Mouse (Mus musculus) embryonic facial prominence, embryonic 13.5 days (tissue): Measurements from ENCODE around the gene Nr1d1. TPM values are rescaled to one million over a fixed set of nuclear protein-coding genes. Genes with fewer than 3 reads are reported as not detected.

ENCODE experiments used
- ATAC-seq: fragments of 200-750 bp; cut with Nextera tagmentation; 2 replicates; pipeline ENCODE4 v1.8.0; 2017; ENCODE audit warnings: low read depth; ENCODE audit not compliant: insufficient number of reproducible peaks, insufficient read depth, low FRiP score, low TSS enrichment
- H3K27ac ChIP-seq: fragments of 300-500 bp; sonication (generic); 2 replicates; pipeline ENCODE4 v1.5.1; 2015; ENCODE audit warnings: moderate library complexity, mild to moderate bottlenecking, inconsistent platforms
- H3K27me3 ChIP-seq: fragments of 300-500 bp; sonication (generic); 2 replicates; pipeline ENCODE4 v1.6.1; 2015; ENCODE audit warnings: mild to moderate bottlenecking, inconsistent platforms
- H3K36me3 ChIP-seq: fragments of 300-500 bp; sonication (generic); 2 replicates; pipeline ENCODE4 v1.6.1; 2015; ENCODE audit warnings: mild to moderate bottlenecking, inconsistent platforms
- H3K4me1 ChIP-seq: fragments of 300-500 bp; sonication (generic); 2 replicates; pipeline ENCODE4 v1.6.1; 2015; ENCODE audit warnings: inconsistent platforms
- H3K4me2 ChIP-seq: fragments of 300-500 bp; sonication (generic); 2 replicates; pipeline ENCODE4 v1.6.1; 2015; ENCODE audit warnings: moderate library complexity, mild to moderate bottlenecking, inconsistent platforms
- H3K4me3 ChIP-seq: fragments of 300-500 bp; sonication (generic); 2 replicates; pipeline ENCODE4 v1.5.1; 2015; ENCODE audit warnings: mild to moderate bottlenecking, inconsistent platforms
- H3K9ac ChIP-seq: fragments of 300-500 bp; sonication (generic); 2 replicates; pipeline ENCODE4 v1.6.1; 2015; ENCODE audit warnings: mild to moderate bottlenecking, inconsistent platforms
- H3K9me3 ChIP-seq: fragments of 300-500 bp; sonication (generic); 2 replicates; pipeline ENCODE4 v1.6.1; 2016; ENCODE audit warnings: inconsistent platforms
- WGBS: fragments of 180-500 bp; shearing (Covaris S2); methylation state at CpG from one replicate; pipeline ENCODE4 v1.1.7; 2015; ENCODE audit warnings: mixed read lengths; 5-methylcytosine and 5-hydroxymethylcytosine counted together
- polyA plus RNA-seq: library from polyadenylated mRNA; unstranded; fragments of >200 nt; fragmentation: Nextera tagmentation; extraction: Ambion mirVana; gene quantifications from 2 replicates; pipeline ENCODE4 v1.2.1, GENCODE M21; 2015

The Nr1d1 gene
- polyA plus RNA-seq, 1 experiment from 2014 or later, result 1.5 TPM

GRCm38 (mm10) chr11:98776843-98777590, 1.9 kb upstream of the Nr1d1 start:
- Histone ChIP-seq H3K27me3 (no peaks in the 10 kb centered on the region), H3K4me2 (peak overlapping the region; percentile 86), H3K4me1 (peaks cover 52% of the 10 kb centered on the region), H3K9ac (peak overlapping the region; percentile 55), H3K4me3 (peak overlapping the region; percentile 6; the same call in 1 of the 2 replicates), H3K9me3 (no peaks in the 10 kb centered on the region), H3K27ac (peak overlapping the region; percentile 90), H3K36me3 (no peaks in the 10 kb centered on the region)
- ATAC-seq, result no peak
- WGBS, result 6% methylated on average over 9 of the region's 9 CpGs

DNA sequence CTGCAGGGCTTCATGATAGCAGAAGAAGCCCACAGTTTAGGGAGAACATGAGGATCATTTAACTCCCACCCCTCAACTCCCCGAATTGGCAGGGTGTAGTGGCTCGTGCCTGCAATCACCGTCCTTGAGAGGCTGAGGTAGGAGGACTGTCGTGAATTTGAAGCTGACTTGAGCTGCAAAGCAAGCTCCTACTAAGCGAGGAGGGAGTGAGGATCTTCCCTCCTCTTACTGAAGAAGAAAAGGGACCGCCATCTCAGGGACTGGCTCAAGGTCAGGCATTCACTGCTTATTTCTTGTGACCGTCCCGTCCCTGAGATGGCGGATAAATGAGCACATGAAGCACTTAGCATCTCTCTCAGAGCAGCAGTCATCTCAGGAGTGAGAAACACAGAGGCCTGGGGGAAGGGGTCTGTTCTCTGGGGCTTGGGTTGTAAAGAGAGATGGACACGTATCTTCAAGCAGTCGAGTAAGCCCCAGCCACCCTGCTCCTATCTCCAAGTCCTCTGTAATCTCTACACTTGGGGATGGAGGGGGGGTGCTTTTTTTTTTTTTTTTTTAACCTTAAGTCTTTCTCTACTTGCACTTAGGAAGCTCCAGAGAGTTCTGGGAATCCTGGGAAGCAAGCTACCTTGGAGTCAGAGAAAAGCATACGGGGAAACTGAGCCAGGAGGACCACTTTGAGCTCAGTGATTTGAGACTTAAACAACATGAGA, 1.1 kb upstream of the Nr1d1 start:
- peaks cover 46% of the 10 kb centered on the region for H3K4me1 ChIP-seq
- ATAC-seq, result no peak
- no peak overlapping the region for H3K4me3 ChIP-seq
- peaks cover 2% of the 10 kb centered on the region; the same call in 1 of the 2 replicates for H3K36me3 ChIP-seq
- no peaks in the 10 kb centered on the region for H3K27me3 ChIP-seq
- H3K4me2 ChIP-seq, result peak overlapping the region; percentile 86
- H3K27ac ChIP-seq, result peak overlapping the region; percentile 90
- peak overlapping the region; percentile 55 for H3K9ac ChIP-seq
- H3K9me3 ChIP-seq, result no peaks in the 10 kb centered on the region
- WGBS, result 54% methylated on average over 12 of the region's 12 CpGs

GRCm38 (mm10) chr11:98775348-98776051, 367 bp upstream of the Nr1d1 start:
- peak overlapping the region; percentile 36 for H3K4me3 ChIP-seq
- peak overlapping the region; percentile 64 for H3K9ac ChIP-seq
- WGBS, result 6% methylated on average over 15 of the region's 15 CpGs
- peak; percentile 77 for ATAC-seq
- peak overlapping the region; percentile 86 for H3K4me2 ChIP-seq
- no peaks in the 10 kb centered on the region for H3K9me3 ChIP-seq
- H3K27ac ChIP-seq, result peak overlapping the region; percentile 90
- H3K4me1 ChIP-seq, result peaks cover 46% of the 10 kb centered on the region
- H3K27me3 ChIP-seq, result no peaks in the 10 kb centered on the region
- peaks cover 9% of the 10 kb centered on the region for H3K36me3 ChIP-seq

DNA sequence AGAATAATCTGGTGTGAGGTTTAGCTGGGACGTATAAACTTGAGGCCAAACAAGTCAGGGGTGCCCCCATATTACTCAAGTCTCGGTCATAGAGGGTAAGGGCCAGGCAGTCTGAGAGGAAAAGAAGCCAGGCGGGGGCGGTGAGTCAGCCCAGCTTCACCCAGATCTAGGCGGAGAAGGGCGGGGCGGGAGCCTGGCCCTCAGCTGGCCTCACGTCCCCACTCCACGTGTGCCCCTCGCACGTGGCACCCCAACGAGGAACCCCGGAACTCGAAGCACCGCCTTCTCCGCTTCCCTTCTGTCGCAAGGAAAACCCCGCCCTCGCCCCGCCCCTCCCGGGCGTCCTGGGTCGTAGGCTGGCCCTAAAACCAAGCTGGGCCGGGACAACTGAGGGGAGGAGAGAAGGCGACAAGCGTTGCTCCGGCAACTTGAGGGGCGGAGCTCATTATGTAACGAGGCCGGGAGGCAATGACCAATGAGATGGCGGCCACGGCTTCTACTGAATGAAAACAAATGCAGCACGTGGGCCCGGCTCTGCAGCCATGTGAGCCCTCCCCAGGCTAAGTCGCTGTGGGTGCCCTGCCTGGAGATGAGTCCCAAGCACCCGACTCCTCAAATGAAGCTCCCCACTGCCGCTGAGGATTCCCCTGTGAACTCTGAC, 1.4 kb downstream of the Nr1d1 start:
- peak overlapping the region; percentile 64; the same call in 1 of the 2 replicates for H3K9ac ChIP-seq
- ATAC-seq, result peak; percentile 59
- WGBS, result under 1% methylated on average over 37 of the region's 37 CpGs
- no peaks in the 10 kb centered on the region for H3K9me3 ChIP-seq
- H3K27me3 ChIP-seq, result no peaks in the 10 kb centered on the region
- H3K27ac ChIP-seq, result no peak overlapping the region
- peaks cover 49% of the 10 kb centered on the region for H3K4me1 ChIP-seq
- peak overlapping the region; percentile 36 for H3K4me3 ChIP-seq
- peaks cover 27% of the 10 kb centered on the region for H3K36me3 ChIP-seq
- H3K4me2 ChIP-seq, result peak overlapping the region; percentile 86

- Histone ChIP-seq H3K4me3 (no peak overlapping the region), H3K4me2 (peak overlapping the region; percentile 86), H3K9me3 (no peaks in the 10 kb centered on the region), H3K27me3 (no peaks in the 10 kb centered on the region), H3K9ac (no peak overlapping the region), H3K36me3 (peaks cover 34% of the 10 kb centered on the region), H3K4me1 (peaks cover 60% of the 10 kb centered on the region), H3K27ac (no peak overlapping the region)
- 78% methylated on average over 8 of the region's 8 CpGs for WGBS
- no peak for ATAC-seq
These were observed 2.4 kb downstream of the Nr1d1 start for GRCm38 (mm10) chr11:98772667-98773171.

DNA sequence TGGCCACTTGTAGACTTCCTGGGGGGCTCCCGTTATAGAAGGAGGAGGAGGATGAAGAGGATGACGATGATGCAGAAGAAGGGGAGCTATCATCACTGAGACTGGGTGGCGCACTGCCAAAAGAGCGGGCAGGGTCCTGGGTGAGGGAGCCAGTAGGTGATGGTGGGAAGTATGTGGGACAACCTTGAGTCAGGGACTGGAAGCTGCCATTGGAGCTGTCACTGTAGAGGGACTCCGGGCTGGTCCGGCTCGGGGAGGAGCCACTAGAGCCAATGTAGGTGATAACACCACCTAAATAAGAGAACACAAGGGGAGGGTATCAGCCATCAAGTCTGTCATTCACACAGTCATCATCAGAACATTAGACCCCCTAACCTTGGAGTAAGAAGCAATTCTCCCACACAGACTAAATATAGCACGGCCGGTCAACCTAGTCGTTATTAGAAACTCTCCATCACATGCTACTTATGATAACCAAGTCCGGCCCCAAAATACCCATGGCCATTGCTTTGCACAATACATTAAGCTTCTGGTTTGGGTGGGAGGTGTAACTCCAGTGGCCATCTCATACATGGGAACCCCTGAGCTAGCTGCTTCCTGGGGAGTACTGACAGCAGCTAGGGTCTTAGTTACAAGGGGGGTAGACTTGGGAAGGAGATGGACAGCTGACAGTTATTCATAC, 3.1 kb downstream of the Nr1d1 start:
- Histone ChIP-seq H3K9ac (no peak overlapping the region), H3K27ac (no peak overlapping the region), H3K4me1 (peaks cover 63% of the 10 kb centered on the region)

GRCm38 (mm10) chr11:98771131-98771530, 4.0 kb downstream of the Nr1d1 start:
- H3K4me3 ChIP-seq, result no peak overlapping the region
- H3K36me3 ChIP-seq, result peaks cover 36% of the 10 kb centered on the region
- H3K4me2 ChIP-seq, result no peak overlapping the region
- no peaks in the 10 kb centered on the region for H3K9me3 ChIP-seq
- WGBS, result 93% methylated on average over 18 of the region's 18 CpGs
- no peaks in the 10 kb centered on the region for H3K27me3 ChIP-seq
- ATAC-seq, result no peak
- peaks cover 63% of the 10 kb centered on the region for H3K4me1 ChIP-seq
- no peak overlapping the region for H3K27ac ChIP-seq
- no peak overlapping the region for H3K9ac ChIP-seq

More for the DNA sequence above, 3.1 kb downstream of the Nr1d1 start:
- no peaks in the 10 kb centered on the region for H3K27me3 ChIP-seq
- peaks cover 34% of the 10 kb centered on the region for H3K36me3 ChIP-seq
- H3K9me3 ChIP-seq, result no peaks in the 10 kb centered on the region
- WGBS, result 93% methylated on average over 11 of the region's 11 CpGs
- H3K4me2 ChIP-seq, result no peak overlapping the region
- no peak overlapping the region for H3K4me3 ChIP-seq
- no peak for ATAC-seq

DNA sequence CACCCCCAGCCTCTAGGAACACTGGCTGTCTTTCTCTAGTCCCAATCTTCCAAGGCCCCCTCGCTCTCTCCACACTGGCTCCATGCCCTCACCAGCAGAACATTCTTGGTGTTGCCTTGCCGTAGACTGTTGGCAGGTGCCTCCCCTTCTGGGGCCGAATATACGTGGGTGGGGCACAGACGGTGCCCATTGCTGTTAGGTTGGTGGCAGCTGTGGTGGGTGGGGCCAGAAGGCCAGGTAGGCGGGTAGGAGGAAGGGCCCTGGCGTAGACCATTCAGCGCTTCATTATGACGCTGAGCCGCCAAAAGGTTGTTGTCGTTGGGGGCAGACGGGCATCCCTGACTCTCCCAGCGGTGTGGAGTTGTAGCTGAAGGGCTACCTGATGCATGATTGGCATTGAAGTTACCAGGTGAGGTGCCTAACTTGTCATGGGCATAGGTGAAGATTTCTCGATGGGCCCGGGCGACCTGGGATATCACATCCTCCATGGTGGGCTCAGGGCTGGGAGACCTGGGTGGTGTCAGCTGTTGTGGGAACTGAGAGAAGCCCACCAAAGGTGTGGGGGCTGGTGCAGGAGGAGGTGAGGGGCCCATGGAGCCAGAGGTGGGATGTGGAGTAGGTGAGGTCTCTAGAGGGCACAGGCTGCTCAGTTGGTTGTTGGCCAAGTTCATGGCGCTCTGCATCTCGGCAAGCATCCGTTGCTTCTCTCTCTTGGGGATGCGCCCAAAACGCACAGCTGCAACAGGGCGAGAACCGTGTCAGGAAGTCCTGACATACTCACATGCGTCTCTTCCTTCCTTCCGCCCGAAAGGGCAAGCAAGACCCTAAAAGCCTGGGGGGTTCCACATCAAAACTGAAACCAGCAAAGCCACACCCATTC, 4.8 kb downstream of the Nr1d1 start:
- no peak for ATAC-seq
- H3K9ac ChIP-seq, result no peak overlapping the region
- H3K4me1 ChIP-seq, result peaks cover 63% of the 10 kb centered on the region

DNA sequence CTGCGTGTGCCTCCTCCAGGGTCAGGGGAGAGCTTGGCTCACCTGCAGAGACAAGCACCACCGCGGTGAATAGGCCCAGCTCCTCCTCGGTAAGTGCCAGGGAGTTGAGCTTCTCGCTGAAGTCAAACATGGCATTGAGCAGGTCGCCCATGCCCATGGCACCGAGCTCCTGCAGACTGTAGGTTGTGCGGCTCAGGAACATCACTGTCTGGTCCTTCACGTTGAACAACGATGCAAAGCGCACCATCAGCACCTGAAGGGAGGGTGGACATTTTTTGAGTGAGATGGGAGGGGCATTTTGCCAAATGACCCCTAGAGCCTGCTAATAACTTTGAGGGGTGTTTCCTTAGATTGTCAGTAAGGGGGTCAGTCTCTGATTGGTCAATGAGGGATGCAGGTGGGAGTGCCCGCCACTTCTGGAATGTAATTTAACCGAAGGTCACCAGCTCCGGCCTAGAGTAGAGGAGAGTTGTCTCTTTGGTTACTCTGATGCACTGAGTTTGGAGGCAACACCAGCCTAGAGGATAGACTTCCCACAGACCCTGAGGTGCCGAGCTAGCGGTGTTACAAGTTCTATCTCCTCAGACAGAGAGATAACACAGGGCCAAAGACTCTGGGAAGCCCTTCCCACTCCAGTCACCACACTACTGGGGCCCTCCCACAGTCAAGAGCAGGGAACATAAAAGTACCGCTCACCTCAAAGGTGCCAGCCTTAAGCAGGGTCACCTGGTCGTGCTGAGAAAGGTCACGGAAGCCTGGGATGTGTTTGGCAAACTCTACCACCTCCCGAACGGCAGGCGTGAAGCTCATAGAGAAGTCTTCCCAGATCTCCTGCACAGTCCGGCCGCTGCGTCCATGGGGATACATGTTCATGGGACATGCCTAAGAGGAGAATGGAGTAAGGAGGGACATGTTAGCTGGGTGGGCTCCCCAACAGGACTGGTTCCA, 5.9 kb downstream of the Nr1d1 start:
- Histone ChIP-seq H3K4me2 (no peak overlapping the region), H3K27me3 (no peaks in the 10 kb centered on the region), H3K4me1 (peaks cover 64% of the 10 kb centered on the region), H3K27ac (no peak overlapping the region), H3K36me3 (peaks cover 50% of the 10 kb centered on the region), H3K9ac (no peak overlapping the region), H3K9me3 (no peaks in the 10 kb centered on the region), H3K4me3 (no peak overlapping the region)
- 89% methylated on average over 25 of the region's 25 CpGs for WGBS
- ATAC-seq, result no peak

More for the DNA sequence above, 4.8 kb downstream of the Nr1d1 start:
- 93% methylated on average over 26 of the region's 26 CpGs for WGBS
- Histone ChIP-seq H3K9me3 (no peaks in the 10 kb centered on the region), H3K27me3 (no peaks in the 10 kb centered on the region), H3K4me2 (no peak overlapping the region), H3K4me3 (no peak overlapping the region), H3K27ac (no peak overlapping the region), H3K36me3 (peaks cover 40% of the 10 kb centered on the region)
